ENCODE assay signal across 8 mouse cellular contexts in genomic region chr11:116138468-116139138, GRCm38 (mm10). TPM values are rescaled to one million over a fixed set of nuclear protein-coding genes. Genes with fewer than 3 reads are reported as not detected.
DNase-seq lines count a peak whose midpoint lies in the region; ATAC-seq and TF ChIP-seq lines count a peak whose summit lies in the region.

TSS of gene Mrpl38 (minus strand) at chr11:116138868.

- WGBS in hindbrain, embryonic 10.5 days: under 1% methylated on average over 60 of the region's 60 CpGs
- under 1% methylated on average over 42 of the region's 60 CpGs for WGBS in lung, postnatal 0 days

- H3K9ac ChIP-seq in lung, postnatal 0 days (replicated peaks; ENCODE audit: low read depth): peak within 1 kb of the TSS; percentile 71

- TF ChIP-seq CTCF in lung, postnatal 0 days (IDR thresholded peaks at IDR 0.05): peak; percentile 88

- DNase-seq in MEL-GATA-1-ER (ENCODE audit: extremely low read depth, low read depth): peak; percentile 89
- DNase-seq in cerebellum, adult 8-10 months: peak; percentile 84
- DNase-seq in hindbrain, embryonic 10.5 days (ENCODE audit: low spot score): peak; percentile 98
- peak; percentile 92 for DNase-seq in layer of hippocampus, adult 9-11 months
- DNase-seq in lung, postnatal 0 days (ENCODE audit: low spot score): peak; percentile 99
- DNase-seq in ovary, postnatal 14 days (ENCODE audit: low spot score): peak; percentile 80
- DNase-seq in thymus, postnatal 14 days: peak; percentile 90

- peak within 1 kb of the TSS; percentile 99 for H3K4me3 ChIP-seq in hindbrain, embryonic 10.5 days
- H3K4me3 ChIP-seq in lung, postnatal 0 days (ENCODE audit: low read depth, low read length): peak within 1 kb of the TSS; percentile 81

- TF ChIP-seq EP300 in lung, postnatal 0 days (IDR thresholded peaks at IDR 0.05): peak; percentile 72

- H3K36me3 ChIP-seq in hindbrain, embryonic 10.5 days: peaks cover 55% of the 10 kb centered on the region
- 0 out of 2 replicates have a peak, but pooled peaks cover 12% of the 10 kb centered on the region for H3K36me3 ChIP-seq in lung, postnatal 0 days (ENCODE audit: insufficient read depth, low read length)

- H3K27ac ChIP-seq in hindbrain, embryonic 10.5 days: peak within 1 kb of the TSS; percentile 93
- peak within 1 kb of the TSS; percentile 55 for H3K27ac ChIP-seq in lung, postnatal 0 days (ENCODE audit: low read length)

- H3K27me3 ChIP-seq in hindbrain, embryonic 10.5 days (ENCODE audit: insufficient read depth, poor library complexity, severe bottlenecking): no peaks in the 10 kb centered on the region
- no peaks in the 10 kb centered on the region for H3K27me3 ChIP-seq in lung, postnatal 0 days (replicated peaks; ENCODE audit: insufficient read depth, low read length)

- ATAC-seq in frontal cortex, adult (ENCODE audit: low TSS enrichment): peak; percentile 69
- ATAC-seq in lung, postnatal 0 days: peak; percentile 98

- H3K4me1 ChIP-seq in hindbrain, embryonic 10.5 days (replicated peaks): peaks cover 37% of the 10 kb centered on the region
- no peaks in the 10 kb centered on the region for H3K4me1 ChIP-seq in lung, postnatal 0 days (ENCODE audit: insufficient read depth, low read depth, low read length)

- H3K9me3 ChIP-seq in hindbrain, embryonic 10.5 days: no peaks in the 10 kb centered on the region
- H3K9me3 ChIP-seq in lung, postnatal 0 days (ENCODE audit: low read length): no peaks in the 10 kb centered on the region

- H3K4me2 ChIP-seq in lung, postnatal 0 days (replicated peaks; ENCODE audit: low read depth, low read length): peak within 1 kb of the TSS; percentile 88

RNA-seq across cellular contexts. Expression of gene Mrpl38, which starts in this region (rescaled TPM):
- polyA plus RNA-seq in hindbrain, embryonic 10.5 days (2016; fragmentation: Nextera tagmentation; extraction: Ambion mirVana): 108 and 114 TPM in 2 replicates
- 44.1 and 45.9 TPM in 2 replicates for polyA plus RNA-seq in lung, postnatal 0 days (2015; fragmentation: Nextera tagmentation; extraction: Ambion mirVana)

Comparison
In these comparisons a context has a peak if more than half of its experiments do, and no peak if none do; other contexts are left out.
1. Peak in every context shown above with its lines: DNase-seq, ATAC-seq, H3K4me3 ChIP-seq and H3K27ac ChIP-seq.